Mouse (Mus musculus) kidney, postnatal 36 days (tissue): ENCODE data around the gene Ctsf.
"Not testable (repeated sequence)": the region's sequence is repeated elsewhere in the genome, so short reads cannot be mapped to it uniquely, and the experiment has no call there.

Experiments used
- DNase-seq, 2 experiments: peaks; one replicate each; pipeline ENCODE4 v3.0.0; 2021 to 2022; ENCODE audit warnings: mixed read lengths in 2 of 2

Gene Ctsf

DNA sequence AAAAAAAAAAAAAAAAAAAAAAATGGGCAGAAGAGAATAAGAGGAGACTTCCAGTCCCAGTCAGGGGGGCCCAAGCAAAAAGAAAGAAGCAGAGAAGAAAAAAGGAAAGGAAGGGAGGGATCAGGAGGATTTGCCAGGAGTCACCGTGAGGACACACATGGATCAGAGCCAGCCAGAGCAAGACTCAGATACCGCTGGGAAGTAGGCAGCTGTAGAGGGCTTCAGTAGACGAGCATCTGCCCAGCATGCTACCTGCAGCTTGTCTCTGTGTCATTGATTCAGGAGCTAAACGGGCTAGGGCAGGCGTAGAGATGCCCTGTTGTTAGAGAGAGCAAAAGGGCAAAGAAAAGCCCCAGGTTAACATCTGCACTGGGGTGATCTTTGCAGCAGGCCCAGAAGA is 4.6 kb upstream of the Ctsf start:
- DNase-seq: no peak

DNA sequence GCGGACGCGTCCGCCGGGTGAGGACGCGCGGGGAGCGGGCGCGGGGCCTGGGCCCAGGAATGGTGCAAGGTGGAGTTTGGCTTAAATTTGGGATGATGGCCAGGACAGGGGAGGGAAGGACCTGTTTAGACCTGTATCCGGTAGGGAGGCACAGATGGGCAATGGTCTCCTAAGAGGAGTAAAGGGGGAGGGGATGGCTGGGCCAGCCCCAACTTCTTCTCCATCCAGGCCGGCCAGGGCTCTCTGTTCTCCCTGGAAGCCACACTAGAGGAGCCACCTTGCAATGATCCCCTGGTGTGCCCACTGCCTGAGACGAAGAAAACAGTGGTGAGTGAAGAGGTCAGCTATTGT is 515 bp downstream of the Ctsf start:
- no peak for DNase-seq

DNA sequence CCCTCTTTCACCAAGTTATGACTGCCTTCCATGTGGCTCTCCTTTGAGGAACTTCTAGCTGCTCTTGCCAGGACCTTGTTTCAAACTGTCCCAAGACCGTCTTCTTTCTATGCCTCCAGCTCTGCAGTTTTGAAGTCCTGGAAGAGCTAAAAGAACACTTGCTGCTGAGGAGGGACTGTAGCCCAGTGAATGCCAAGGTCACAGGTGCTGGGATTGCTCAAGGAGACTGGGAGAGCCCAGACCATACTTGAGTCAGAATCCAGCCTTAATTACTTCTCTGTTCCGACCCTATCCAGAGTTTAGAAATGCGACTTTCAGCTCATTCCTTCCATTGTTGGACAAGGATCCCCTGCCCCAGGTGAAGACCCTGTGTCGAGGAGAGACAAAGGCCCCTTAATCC is 1.0 kb downstream of the Ctsf start:
- no peak for DNase-seq

GRCm38 (mm10) chr19:4859081-4859480 is 4.2 kb downstream of the Ctsf start:
- DNase-seq: no peak

DNA sequence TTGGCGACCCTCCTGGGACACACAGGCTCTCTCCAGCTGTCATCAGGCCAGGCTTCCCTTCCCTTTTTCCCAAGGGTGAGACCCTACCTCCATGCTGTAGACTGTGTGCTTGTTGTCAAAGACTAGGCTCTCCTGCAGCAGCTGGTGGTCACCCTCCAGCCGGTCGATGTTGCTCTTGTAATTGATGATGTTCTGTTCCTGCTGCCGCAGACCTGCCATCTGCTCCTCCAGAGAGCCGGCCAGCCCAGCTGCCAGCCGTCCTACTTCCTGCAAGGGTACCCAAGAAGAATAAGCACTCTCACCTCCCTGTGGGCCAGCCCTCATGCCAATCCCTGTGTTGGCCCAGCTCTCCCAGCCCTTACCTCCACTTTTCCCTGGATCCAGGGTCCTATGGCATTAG is 8.1 kb downstream of the Ctsf start:
- no peak for DNase-seq

DNA sequence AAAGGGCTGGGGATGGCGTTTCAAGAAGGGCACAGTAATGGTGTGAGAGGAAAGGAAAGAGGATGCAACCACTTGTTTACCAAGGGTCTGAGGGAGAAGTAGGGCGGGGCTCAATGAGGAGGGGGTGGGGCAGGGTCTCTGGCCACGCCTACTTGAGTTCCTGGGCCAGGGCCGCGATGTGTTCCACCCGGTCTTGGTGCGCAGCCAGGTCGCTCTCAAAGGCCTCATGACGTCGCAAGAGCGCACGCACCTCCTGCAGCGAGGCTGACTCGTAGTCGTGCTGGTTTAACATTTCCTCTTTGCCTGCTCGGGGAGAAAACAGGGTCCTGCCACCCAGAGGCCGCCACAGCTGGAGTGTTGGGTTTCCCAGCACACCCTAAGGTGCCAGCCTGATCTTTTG is 10.2 kb downstream of the Ctsf start:
- DNase-seq: peak; percentile 42 to 64

GRCm38 (mm10) chr19:4874613-4875012 is 19.7 kb downstream of the Ctsf start:
- not testable (repeated sequence) for DNase-seq

DNA sequence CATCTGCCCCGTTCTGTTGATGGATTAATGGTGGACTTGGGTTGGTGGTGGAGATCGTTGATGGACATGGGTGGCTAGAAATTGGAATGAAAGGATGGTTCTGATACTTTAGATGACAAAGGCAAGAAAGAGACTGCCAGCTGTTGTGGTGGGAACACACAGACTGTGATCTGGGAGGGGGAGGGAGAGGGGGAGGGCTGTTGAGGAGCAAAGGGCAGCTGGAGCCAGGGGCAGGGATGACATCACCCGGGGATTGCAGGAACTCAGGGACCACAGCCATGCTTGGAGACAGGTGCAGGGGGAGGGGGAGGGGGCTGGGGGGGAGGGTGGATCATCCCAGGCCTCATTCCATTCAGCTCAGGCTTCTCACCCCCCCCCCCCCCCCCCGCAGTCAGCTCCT is 21.3 kb downstream of the Ctsf start:
- no peak for DNase-seq

DNA sequence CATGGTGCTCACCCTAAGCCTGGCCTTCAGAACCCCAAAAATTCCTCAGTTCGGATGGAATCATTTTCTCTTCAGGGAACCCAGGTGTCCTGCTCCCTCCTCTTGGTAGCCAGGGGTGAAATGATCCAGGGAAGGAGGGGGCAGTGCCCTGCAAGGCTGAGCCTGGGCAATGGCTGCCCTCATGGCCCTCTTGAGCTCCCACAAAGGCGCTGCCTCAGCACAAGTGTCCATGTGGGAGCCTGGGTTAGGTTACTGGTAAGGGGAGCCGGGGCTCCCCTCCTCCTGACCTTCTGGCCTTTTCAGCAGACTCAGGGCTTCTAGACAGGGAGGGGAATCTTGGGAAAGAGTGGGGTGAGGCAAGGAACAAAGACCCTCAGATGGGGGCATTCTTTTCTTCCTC is 21.8 kb downstream of the Ctsf start:
- DNase-seq: no peak

DNA sequence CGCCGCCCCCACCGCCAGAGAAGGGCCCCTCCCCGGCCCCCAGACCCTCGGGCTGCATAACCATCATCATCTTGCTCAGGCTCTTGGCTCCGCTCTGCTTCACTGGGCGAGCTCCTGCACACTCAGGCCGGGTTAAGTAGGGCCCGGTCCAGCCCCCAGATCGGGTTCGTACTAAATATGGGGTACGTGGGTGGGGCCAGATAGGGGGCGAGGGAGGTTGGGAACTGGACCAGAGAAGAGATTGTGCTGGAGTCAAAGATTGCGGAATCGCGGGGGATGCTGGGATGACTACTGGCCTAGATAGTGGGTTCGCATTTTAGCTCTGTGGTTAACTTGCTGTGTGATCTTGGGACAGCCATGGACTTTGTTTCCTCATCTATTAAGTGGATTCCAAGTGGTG is 22.9 kb downstream of the Ctsf start, which contains the start of gene Actn3:
Actn3 (minus strand) TSS at position 125 of the 400 bp plus-strand sequence.
- DNase-seq: peak; percentile 34 to 39

DNA sequence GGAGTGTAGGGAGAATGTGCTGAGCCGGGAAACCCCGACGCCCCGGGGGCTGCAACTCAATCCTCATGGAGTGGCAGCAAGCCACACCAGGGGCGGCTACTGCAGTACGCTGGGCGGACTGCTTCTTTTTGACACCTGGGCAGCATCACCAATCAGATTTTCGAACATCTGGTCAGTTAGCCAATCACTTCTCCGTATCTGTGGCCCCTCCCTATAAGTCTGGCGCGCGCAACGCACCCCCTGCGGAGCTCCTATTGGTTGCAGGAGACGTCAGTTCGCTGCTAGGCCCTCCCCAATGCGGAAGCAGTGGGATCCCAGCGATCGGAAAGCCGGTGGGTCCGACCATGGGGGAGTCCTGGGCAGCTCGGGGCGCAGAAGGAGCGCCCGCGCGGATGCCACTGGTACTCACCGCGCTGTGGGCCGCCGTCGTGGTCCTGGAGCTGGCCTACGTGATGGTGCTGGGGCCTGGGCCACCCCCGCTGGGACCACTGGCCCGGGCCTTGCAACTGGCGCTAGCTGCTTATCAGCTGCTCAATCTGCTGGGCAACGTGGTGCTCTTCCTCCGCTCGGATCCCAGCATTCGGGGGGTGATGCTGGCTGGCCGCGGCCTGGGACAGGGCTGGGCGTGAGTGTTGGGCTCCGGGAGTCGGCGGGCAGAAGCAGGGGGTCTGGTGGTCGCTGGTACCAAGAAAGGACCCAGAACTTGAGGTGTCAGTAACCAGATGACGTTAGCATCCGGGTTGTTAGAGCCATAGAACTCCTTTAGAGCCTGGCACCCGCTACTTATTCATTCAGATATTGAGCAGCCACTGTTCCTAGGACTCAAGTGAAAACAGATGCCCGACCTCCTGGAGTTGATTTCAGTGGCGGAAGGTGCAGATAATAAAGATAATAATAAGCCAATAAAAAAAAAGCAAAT is 23.7 kb downstream of the Ctsf start, which contains the start of gene Zdhhc24:
Zdhhc24 (plus strand) TSS at position 264 of the 919 bp plus-strand sequence.
- DNase-seq: peak; percentile 95 to 96

GRCm38 (mm10) chr19:4879324-4879703 is 24.4 kb downstream of the Ctsf start:
- no peak for DNase-seq

DNA sequence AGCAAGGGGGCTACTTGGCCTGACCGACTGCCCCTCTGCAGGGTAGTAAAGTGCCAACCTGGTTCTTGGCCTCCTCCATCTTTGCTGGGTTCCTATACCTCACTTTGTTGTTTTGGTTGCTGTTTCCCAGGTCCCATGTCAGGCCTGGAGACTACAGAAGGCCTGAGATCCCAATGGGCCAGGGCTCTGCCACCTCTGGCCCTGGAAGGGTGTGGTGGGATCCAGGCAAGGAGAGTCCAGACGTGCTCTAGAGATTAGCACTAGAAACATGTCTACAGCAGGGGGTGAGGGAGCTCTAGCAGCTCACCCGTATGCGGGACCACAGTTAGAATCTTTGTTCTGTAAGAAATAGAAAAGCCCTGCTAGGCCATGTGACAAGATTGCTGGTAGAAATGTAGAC is 29.0 kb downstream of the Ctsf start:
- DNase-seq: no peak

GRCm38 (mm10) chr19:4889791-4890190 is 34.9 kb downstream of the Ctsf start:
- no peak for DNase-seq

GRCm38 (mm10) chr19:4891798-4892197 is 36.9 kb downstream of the Ctsf start:
- DNase-seq: no peak

DNA sequence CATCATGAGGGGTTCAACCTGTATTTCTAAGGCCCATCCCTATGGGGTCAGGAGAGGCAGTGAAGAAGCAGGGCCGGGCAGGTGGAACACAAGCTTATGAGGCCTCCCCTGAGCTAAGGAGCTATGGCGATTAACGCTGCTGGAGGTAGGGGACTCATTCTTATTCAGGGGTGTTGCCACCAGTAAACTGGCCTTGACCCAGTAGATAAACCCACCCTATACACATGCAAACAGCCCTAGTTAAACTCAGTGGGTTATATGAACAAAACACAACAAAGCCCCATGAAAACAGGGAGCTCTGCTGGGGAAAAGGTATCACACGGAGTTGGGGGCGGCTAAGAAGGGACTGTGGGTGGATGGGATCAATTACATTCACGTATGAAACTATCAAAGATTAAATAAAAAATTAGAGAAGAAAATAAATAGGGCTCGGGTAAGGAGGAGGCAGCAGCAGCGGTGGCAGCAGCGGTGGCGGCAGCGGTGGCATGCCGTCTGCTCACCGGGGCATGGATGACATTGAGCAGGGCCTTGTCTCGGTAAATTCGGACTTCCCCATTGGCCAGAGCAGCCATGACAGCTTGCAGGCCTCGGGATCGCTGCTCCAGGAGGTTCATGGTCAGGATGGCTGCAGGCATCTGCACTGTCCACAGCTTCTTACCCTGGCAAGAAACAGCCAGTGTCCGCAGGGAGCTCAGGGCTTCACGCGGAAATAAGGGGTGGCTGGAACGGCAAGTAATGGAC is 42.0 kb downstream of the Ctsf start:
- DNase-seq: no peak

DNA sequence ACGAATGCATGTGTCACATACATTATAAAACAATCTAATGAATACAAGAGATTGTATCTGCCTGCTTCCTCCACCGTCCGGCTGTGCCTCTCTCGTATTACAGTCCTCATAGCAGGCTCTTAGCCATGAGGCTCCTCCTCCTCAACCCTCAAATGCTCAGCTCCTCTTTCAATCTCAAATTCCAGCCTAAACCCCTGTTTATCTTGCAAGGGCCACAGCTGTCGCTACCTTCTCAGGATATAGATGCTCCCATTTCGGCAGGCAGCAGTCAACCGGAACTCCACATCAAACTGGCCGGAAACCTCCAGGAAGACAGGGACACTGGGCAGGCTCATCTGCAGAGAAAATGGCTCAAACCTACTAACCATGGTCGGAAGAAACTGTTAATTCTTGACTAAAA is 44.0 kb downstream of the Ctsf start:
- no peak for DNase-seq

DNA sequence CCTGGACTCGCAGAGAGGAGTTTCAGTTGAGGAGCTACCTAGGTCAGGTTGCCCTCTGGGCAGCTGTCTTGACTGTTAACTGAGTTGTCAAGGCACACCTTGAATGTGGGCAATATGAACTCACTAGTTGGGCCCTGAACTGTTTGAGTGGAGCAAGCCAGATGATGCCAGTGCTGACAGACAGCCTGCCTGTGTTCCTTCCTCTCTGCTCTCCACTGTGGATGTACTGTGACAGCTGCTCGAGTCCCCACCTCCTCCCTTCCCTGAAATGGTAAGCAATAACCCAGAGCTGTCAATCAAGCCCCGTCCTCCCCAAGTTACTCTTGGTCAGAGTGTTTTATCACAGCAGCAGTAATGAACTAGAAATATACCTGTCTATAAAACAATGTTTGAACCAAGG is 45.0 kb downstream of the Ctsf start:
- DNase-seq: no peak

- DNase-seq: peak; percentile 80 to 90
Measured at GRCm38 (mm10) chr19:4905979-4906794, 51.3 kb downstream of the Ctsf start, which contains the start of gene Bbs1. Bbs1 (minus strand) TSS chr19:4906628.

DNA sequence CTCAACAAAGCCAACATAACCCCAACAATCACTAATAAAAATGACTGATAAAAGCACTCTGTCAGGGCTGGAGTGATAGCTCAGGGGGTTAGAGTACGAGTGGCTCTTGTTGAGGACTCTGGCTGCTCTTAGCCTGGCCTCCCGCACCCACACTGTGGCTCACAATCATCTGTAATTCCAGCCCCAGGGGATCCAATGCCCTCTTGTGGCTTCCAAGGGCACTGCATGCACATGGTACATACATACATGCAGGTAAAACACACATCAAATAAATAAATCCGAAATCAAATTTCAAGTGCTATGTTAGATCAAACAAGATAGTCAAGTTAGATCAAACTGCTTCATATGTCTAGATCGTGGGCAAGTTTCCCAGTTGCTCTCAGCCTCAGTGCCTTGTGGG is 53.2 kb downstream of the Ctsf start:
- peak; percentile 31 to 69 for DNase-seq

GRCm38 (mm10) chr19:4909376-4909775 is 54.4 kb downstream of the Ctsf start:
- DNase-seq: no peak
